Mouse (Mus musculus): ENCODE data around the gene Rpl14. TPM values are rescaled to one million over a fixed set of nuclear protein-coding genes. Genes with fewer than 3 reads are reported as not detected.

Rpl14 gene
- total RNA-seq, 1 experiment = 1,546 TPM

GRCm38 (mm10) chr9:120577706-120578405 is 6.6 kb downstream of the Rpl14 start:
- Histone ChIP-seq H3K4me3 (ENCODE audit: insufficient read depth in 1 of 2, low read depth in 1 of 2, low read length in 2 of 2, poor library complexity in 1 of 2, severe bottlenecking in 1 of 2) (peak overlapping the region; percentile 72 to 84), H3K9me3 (ENCODE audit: control insufficient read depth, insufficient read depth, low read depth, low read length) (no peaks in the 10 kb centered on the region), H3K27ac (ENCODE audit: insufficient read depth, low read depth, low read length, poor library complexity, severe bottlenecking) (no peak overlapping the region), H3K9ac (ENCODE audit: insufficient read depth, low read depth, low read length, poor library complexity, severe bottlenecking) (peak overlapping the region; percentile 88), H3K4me1 (ENCODE audit: control insufficient read depth in 2 of 2, insufficient read depth in 2 of 2, low read length in 2 of 2, poor library complexity in 1 of 2) (peaks cover 0 to 17% of the 10 kb centered on the region in 2 experiments; a peak in 2 of 4 replicates), H3K36me3 (ENCODE audit: control insufficient read depth, insufficient read depth, low read length, poor library complexity, severe bottlenecking) (peaks cover 29% of the 10 kb centered on the region)
- in situ Hi-C loops (cut with MboI; ENCODE audit: low sequenced_read_pairs in 2 of 2, unreplicated experiment in 2 of 2) = no loop called here
- no peak for DNase-seq (ENCODE audit: low read depth, low spot score)
- TF ChIP-seq ZC3H11A (IDR thresholded peaks at IDR 0.05; ENCODE audit: borderline replicate concordance, low read depth, low read length) (no peak), ZNF384 (IDR thresholded peaks at IDR 0.05; ENCODE audit: low read depth, low read length) (no peak), CHD2 (IDR thresholded peaks at IDR 0.05; ENCODE audit: low read depth, low read length) (no peak)

DNA sequence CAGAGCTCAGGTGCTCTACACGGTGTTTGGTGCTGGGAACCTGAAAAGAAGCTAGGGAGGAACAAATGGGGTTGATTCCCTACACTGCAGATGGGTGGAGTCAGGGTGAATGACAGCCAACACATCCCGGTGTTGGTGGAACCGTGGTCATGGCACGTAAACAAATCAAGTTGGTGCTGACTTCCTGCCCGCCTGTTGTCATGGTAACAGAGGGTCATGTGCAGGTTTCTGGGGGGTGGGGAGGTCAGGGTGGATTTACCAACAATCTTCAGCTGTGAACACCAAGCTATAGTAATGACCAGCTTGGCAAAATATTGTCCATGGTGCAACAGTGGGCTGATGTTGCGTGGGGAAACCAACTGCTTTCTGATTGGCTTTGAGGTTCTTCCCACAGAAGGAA is 7.5 kb downstream of the Rpl14 start:
- Histone ChIP-seq H3K4me3 (ENCODE audit: insufficient read depth in 1 of 2, low read depth in 1 of 2, low read length in 2 of 2, poor library complexity in 1 of 2, severe bottlenecking in 1 of 2) (no peak overlapping the region), H3K36me3 (ENCODE audit: control insufficient read depth, insufficient read depth, low read length, poor library complexity, severe bottlenecking) (peaks cover 20% of the 10 kb centered on the region), H3K9ac (ENCODE audit: insufficient read depth, low read depth, low read length, poor library complexity, severe bottlenecking) (no peak overlapping the region), H3K4me1 (ENCODE audit: control insufficient read depth in 2 of 2, insufficient read depth in 2 of 2, low read length in 2 of 2, poor library complexity in 1 of 2) (peaks cover 0 to 17% of the 10 kb centered on the region in 2 experiments; a peak in 2 of 4 replicates), H3K9me3 (ENCODE audit: control insufficient read depth, insufficient read depth, low read depth, low read length) (no peaks in the 10 kb centered on the region), H3K27ac (ENCODE audit: insufficient read depth, low read depth, low read length, poor library complexity, severe bottlenecking) (no peak overlapping the region)
- in situ Hi-C loops (cut with MboI; ENCODE audit: low sequenced_read_pairs in 2 of 2, unreplicated experiment in 2 of 2) = no loop called here
- TF ChIP-seq ZC3H11A (IDR thresholded peaks at IDR 0.05; ENCODE audit: borderline replicate concordance, low read depth, low read length) = no peak
- DNase-seq (ENCODE audit: low read depth, low spot score) = no peak

DNA sequence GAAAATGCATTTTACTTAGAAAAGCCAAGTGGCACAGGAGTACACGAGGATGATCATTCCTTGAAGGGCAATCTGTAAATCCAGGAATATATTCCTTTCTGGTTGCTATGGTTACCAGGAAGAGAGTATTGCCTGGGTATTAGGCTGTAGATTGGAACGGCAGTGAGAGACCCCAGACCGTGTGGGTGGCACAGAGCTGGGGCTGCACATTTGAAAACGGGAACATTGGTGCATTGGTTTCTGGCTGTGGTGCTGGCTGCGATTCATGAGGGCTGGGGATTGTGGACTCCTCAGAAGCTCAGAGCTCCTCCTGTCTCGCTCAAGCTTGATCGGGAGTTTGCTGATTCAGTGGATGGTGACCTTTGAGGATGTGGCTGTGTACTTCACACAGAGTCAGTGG is 8.6 kb downstream of the Rpl14 start:
- no peak overlapping the region for H3K4me3 ChIP-seq (ENCODE audit: insufficient read depth in 1 of 2, low read depth in 1 of 2, low read length in 2 of 2, poor library complexity in 1 of 2, severe bottlenecking in 1 of 2)
- peaks cover 9% of the 10 kb centered on the region for H3K36me3 ChIP-seq (ENCODE audit: control insufficient read depth, insufficient read depth, low read length, poor library complexity, severe bottlenecking)
- TF ChIP-seq HCFC1 (IDR thresholded peaks at IDR 0.05; ENCODE audit: borderline replicate concordance, insufficient read depth, low read length) (no peak), ZC3H11A (IDR thresholded peaks at IDR 0.05; ENCODE audit: borderline replicate concordance, low read depth, low read length) (no peak), ZNF384 (IDR thresholded peaks at IDR 0.05; ENCODE audit: low read depth, low read length) (no peak), MAFK (IDR thresholded peaks at IDR 0.05; ENCODE audit: insufficient read depth, low read depth, low read length) (no peak), CHD2 (IDR thresholded peaks at IDR 0.05; ENCODE audit: low read depth, low read length) (no peak)
- H3K4me1 ChIP-seq (ENCODE audit: control insufficient read depth in 2 of 2, insufficient read depth in 2 of 2, low read length in 2 of 2, poor library complexity in 1 of 2) = peaks cover 0 to 17% of the 10 kb centered on the region in 2 experiments; a peak in 2 of 4 replicates
- H3K27ac ChIP-seq (ENCODE audit: insufficient read depth, low read depth, low read length, poor library complexity, severe bottlenecking) = no peak overlapping the region
- H3K9me3 ChIP-seq (ENCODE audit: control insufficient read depth, insufficient read depth, low read depth, low read length) = no peaks in the 10 kb centered on the region
- in situ Hi-C loops (cut with MboI; ENCODE audit: low sequenced_read_pairs in 2 of 2, unreplicated experiment in 2 of 2) = loop anchor here in 1 of 2 experiments (5.0 kb wide), 1 partner anchor 78 kb away; no protein-coding TSS in a partner anchor
- no peak overlapping the region for H3K9ac ChIP-seq (ENCODE audit: insufficient read depth, low read depth, low read length, poor library complexity, severe bottlenecking)
- no peak for DNase-seq (ENCODE audit: low read depth, low spot score)

- in situ Hi-C loops (cut with MboI; ENCODE audit: low sequenced_read_pairs in 2 of 2, unreplicated experiment in 2 of 2) = loop anchor here in 1 of 2 experiments (5.0 kb wide), 1 partner anchor 80 kb away; no protein-coding TSS in a partner anchor
- Histone ChIP-seq H3K27ac (ENCODE audit: insufficient read depth, low read depth, low read length, poor library complexity, severe bottlenecking) (peak overlapping the region; percentile 66; the same call in 1 of the 2 replicates), H3K9ac (ENCODE audit: insufficient read depth, low read depth, low read length, poor library complexity, severe bottlenecking) (peak overlapping the region; percentile 39; the same call in 1 of the 2 replicates), H3K4me1 (ENCODE audit: control insufficient read depth in 2 of 2, insufficient read depth in 2 of 2, low read length in 2 of 2, poor library complexity in 1 of 2) (peaks cover 0 to 17% of the 10 kb centered on the region in 2 experiments; a peak in 2 of 4 replicates), H3K36me3 (ENCODE audit: control insufficient read depth, insufficient read depth, low read length, poor library complexity, severe bottlenecking) (no peaks in the 10 kb centered on the region), H3K9me3 (ENCODE audit: control insufficient read depth, insufficient read depth, low read depth, low read length) (no peaks in the 10 kb centered on the region), H3K4me3 (ENCODE audit: insufficient read depth in 1 of 2, low read depth in 1 of 2, low read length in 2 of 2, poor library complexity in 1 of 2, severe bottlenecking in 1 of 2) (peak overlapping the region; percentile 38 to 39)
- no peak for DNase-seq (ENCODE audit: low read depth, low spot score)
- no peak for TF ChIP-seq MAFK (IDR thresholded peaks at IDR 0.05; ENCODE audit: insufficient read depth, low read depth, low read length)
- no peak for TF ChIP-seq ZNF384 (IDR thresholded peaks at IDR 0.05; ENCODE audit: low read depth, low read length)
- TF ChIP-seq CHD2 (IDR thresholded peaks at IDR 0.05; ENCODE audit: low read depth, low read length) = no peak
- TF ChIP-seq HCFC1 (IDR thresholded peaks at IDR 0.05; ENCODE audit: borderline replicate concordance, insufficient read depth, low read length) = no peak
- TF ChIP-seq ZC3H11A (IDR thresholded peaks at IDR 0.05; ENCODE audit: borderline replicate concordance, low read depth, low read length) = no peak
These were observed 10.8 kb downstream of the Rpl14 start for GRCm38 (mm10) chr9:120581941-120582618.

Measured in ES-E14 (cell line).